Mouse (Mus musculus): ENCODE data around the gene Nr2f2. TPM values are rescaled to one million over a fixed set of nuclear protein-coding genes. Genes with fewer than 3 reads are reported as not detected.

Nr2f2 gene
- polyA plus RNA-seq, 1 experiment from 2014 or later, result 73.7 TPM

DNA sequence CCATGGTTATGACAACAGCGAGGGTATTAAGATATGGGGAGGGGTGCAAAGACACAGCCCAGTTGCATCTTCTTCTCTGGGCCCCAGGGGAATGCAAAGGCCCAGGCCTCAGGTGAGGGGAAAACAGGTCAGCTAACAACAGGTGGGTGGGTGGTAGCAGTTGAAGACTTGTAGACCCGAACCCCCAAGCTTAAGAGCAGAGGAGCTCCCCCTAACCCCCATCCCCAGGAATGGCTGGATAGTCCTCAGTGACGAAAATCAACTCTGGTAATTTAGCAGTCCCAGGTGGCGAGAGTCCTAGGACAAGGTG, 2.2 kb upstream of the Nr2f2 start:
- Histone ChIP-seq H3K4me3 (ENCODE audit: low read depth, low read length) (peak overlapping the region; percentile 28), H3K9me3 (replicated peaks; ENCODE audit: control insufficient read depth, low read length) (no peaks in the 10 kb centered on the region), H3K4me2 (ENCODE audit: low read length) (peak overlapping the region; percentile 52), H3K27ac (ENCODE audit: low read depth, low read length) (peak overlapping the region; percentile 84), H3K9ac (ENCODE audit: low read length) (peak overlapping the region; percentile 58), H3K27me3 (replicated peaks; ENCODE audit: control insufficient read depth, insufficient read depth, low read length) (peaks cover 56% of the 10 kb centered on the region), H3K36me3 (ENCODE audit: control insufficient read depth, insufficient read depth, low read length) (no peaks in the 10 kb centered on the region), H3K4me1 (ENCODE audit: control insufficient read depth, insufficient read depth, low read length) (no peaks in the 10 kb centered on the region)
- ATAC-seq (no peak), DNase-seq (ENCODE audit: low spot score) (peak; percentile 13)
- WGBS, result 1% methylated on average over 4 of the region's 4 CpGs

DNA sequence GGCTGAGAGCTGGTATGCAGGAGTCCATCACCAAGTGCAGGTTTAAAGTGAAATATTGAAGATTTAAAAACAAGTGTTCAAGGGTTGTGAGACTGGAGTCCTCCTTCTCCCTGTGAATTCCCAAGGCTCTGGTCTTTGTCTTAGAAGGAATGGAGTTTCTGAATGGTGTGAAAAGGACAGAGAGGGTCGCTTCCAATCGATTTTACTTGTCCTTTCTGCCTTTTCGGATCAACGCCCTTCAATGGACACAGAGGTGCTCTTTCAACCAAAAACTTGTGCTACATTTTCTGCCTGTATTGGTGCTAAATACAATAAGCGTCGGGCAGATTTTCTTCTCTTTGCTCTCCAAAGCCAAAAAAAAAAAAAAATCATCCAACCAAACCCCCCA, 1.7 kb upstream of the Nr2f2 start:
- peak overlapping the region; percentile 28 for H3K4me3 ChIP-seq (ENCODE audit: low read depth, low read length)
- H3K36me3 ChIP-seq (ENCODE audit: control insufficient read depth, insufficient read depth, low read length), result no peaks in the 10 kb centered on the region
- 3% methylated on average over 6 of the region's 6 CpGs for WGBS
- H3K9me3 ChIP-seq (replicated peaks; ENCODE audit: control insufficient read depth, low read length), result no peaks in the 10 kb centered on the region
- DNase-seq (ENCODE audit: low spot score) (peak; percentile 24), ATAC-seq (no peak)
- peak overlapping the region; percentile 58; the same call in 1 of the 2 replicates for H3K9ac ChIP-seq (ENCODE audit: low read length)
- H3K27ac ChIP-seq (ENCODE audit: low read depth, low read length), result peak overlapping the region; percentile 84
- no peaks in the 10 kb centered on the region for H3K4me1 ChIP-seq (ENCODE audit: control insufficient read depth, insufficient read depth, low read length)
- H3K4me2 ChIP-seq (ENCODE audit: low read length), result peak overlapping the region; percentile 52
- peaks cover 60% of the 10 kb centered on the region for H3K27me3 ChIP-seq (replicated peaks; ENCODE audit: control insufficient read depth, insufficient read depth, low read length)

DNA sequence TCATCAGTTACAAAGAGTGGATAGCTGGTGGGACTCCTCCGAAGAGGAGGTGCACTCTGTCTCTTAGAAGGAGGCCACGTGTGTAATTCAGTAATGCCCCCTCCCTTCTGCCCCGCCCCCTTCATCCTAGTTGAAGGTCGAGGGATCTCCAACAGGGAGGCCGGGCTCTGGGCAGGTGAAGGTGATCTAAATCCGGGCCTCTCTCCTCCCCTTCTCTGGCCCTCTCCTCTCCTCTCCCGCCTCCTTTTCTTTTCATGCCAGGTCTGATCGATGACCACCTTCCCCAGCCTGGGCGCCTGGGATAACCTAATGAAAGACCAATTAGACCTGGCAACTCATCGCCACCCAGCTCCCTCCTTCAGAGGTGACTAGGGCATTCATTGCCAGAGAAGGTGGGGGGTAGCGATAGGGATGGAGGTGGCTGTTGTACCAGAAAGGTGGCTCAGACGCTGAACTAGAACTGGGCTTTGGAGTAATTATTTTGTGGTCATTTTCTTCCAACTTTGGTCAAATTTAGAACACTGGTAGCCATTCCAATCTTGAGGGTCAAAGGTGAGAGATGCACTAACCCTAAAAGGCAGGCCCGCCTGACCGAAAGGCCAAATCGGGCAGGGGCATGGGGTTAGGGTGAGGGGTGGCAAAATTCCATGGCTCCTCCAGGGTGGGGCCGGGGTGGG, 1.2 kb upstream of the Nr2f2 start:
- Histone ChIP-seq H3K4me1 (ENCODE audit: control insufficient read depth, insufficient read depth, low read length) (no peaks in the 10 kb centered on the region), H3K36me3 (ENCODE audit: control insufficient read depth, insufficient read depth, low read length) (no peaks in the 10 kb centered on the region), H3K9ac (ENCODE audit: low read length) (peak overlapping the region; percentile 58), H3K27me3 (replicated peaks; ENCODE audit: control insufficient read depth, insufficient read depth, low read length) (peaks cover 62% of the 10 kb centered on the region), H3K4me3 (ENCODE audit: low read depth, low read length) (peak overlapping the region; percentile 28), H3K9me3 (replicated peaks; ENCODE audit: control insufficient read depth, low read length) (no peaks in the 10 kb centered on the region), H3K27ac (ENCODE audit: low read depth, low read length) (peak overlapping the region; percentile 84), H3K4me2 (ENCODE audit: low read length) (peak overlapping the region; percentile 52)
- WGBS, result 4% methylated on average over 16 of the region's 16 CpGs
- no peak for ATAC-seq
- DNase-seq (ENCODE audit: low spot score), result peak; percentile 39

DNA sequence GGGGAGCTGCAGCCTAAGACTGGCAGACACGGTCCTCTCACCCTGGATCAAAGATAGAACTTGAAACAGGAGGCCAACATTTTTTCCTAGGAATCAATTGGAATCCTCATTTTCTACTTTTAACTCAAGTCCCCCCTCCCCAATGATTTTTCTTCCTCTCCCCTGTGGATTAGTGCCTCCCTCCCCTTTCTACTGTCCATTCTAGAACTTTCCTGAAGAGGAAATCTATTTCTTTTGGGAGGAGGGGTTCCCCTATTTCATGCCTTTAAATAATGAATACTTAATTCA, 217 bp upstream of the Nr2f2 start:
- 0% methylated on average over 1 of the region's 1 CpGs for WGBS
- Histone ChIP-seq H3K4me2 (ENCODE audit: low read length) (peak overlapping the region; percentile 52), H3K9me3 (replicated peaks; ENCODE audit: control insufficient read depth, low read length) (no peaks in the 10 kb centered on the region), H3K4me1 (ENCODE audit: control insufficient read depth, insufficient read depth, low read length) (no peaks in the 10 kb centered on the region), H3K9ac (ENCODE audit: low read length) (peak overlapping the region; percentile 83), H3K27ac (ENCODE audit: low read depth, low read length) (peak overlapping the region; percentile 93), H3K36me3 (ENCODE audit: control insufficient read depth, insufficient read depth, low read length) (no peaks in the 10 kb centered on the region), H3K27me3 (replicated peaks; ENCODE audit: control insufficient read depth, insufficient read depth, low read length) (peaks cover 56% of the 10 kb centered on the region), H3K4me3 (ENCODE audit: low read depth, low read length) (peak overlapping the region; percentile 40)
- no peak for ATAC-seq
- peak; percentile 26 for DNase-seq (ENCODE audit: low spot score)

DNA sequence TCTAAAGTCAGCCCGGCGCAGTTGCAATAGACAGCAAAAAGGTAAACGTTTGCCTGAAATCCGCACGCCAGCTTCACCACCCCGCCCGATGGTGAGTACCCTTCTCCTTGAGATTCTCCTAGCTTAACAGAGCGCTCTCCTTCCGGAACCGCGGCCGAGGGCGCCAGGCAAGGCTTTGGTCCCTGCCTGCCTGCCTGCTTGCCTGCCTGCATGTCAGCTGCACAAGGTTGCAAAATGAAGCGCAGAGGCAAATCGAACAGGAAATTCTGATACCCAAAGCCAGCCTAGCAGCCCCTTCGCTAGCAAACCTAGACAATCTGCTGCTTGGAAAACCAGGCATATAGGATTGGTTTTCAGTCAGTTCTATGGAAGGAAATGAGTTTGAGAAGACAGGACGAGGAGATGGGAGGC, 1.1 kb downstream of the Nr2f2 start:
- DNase-seq (ENCODE audit: low spot score) (peak; percentile 51), ATAC-seq (no peak)
- Histone ChIP-seq H3K36me3 (ENCODE audit: control insufficient read depth, insufficient read depth, low read length) (no peaks in the 10 kb centered on the region), H3K9ac (ENCODE audit: low read length) (peak overlapping the region; percentile 83), H3K27ac (ENCODE audit: low read depth, low read length) (peak overlapping the region; percentile 93), H3K4me3 (ENCODE audit: low read depth, low read length) (peak overlapping the region; percentile 40), H3K27me3 (replicated peaks; ENCODE audit: control insufficient read depth, insufficient read depth, low read length) (peaks cover 49% of the 10 kb centered on the region), H3K9me3 (replicated peaks; ENCODE audit: control insufficient read depth, low read length) (no peaks in the 10 kb centered on the region), H3K4me2 (ENCODE audit: low read length) (peak overlapping the region; percentile 52), H3K4me1 (ENCODE audit: control insufficient read depth, insufficient read depth, low read length) (no peaks in the 10 kb centered on the region)
- under 1% methylated on average over 17 of the region's 17 CpGs for WGBS

DNA sequence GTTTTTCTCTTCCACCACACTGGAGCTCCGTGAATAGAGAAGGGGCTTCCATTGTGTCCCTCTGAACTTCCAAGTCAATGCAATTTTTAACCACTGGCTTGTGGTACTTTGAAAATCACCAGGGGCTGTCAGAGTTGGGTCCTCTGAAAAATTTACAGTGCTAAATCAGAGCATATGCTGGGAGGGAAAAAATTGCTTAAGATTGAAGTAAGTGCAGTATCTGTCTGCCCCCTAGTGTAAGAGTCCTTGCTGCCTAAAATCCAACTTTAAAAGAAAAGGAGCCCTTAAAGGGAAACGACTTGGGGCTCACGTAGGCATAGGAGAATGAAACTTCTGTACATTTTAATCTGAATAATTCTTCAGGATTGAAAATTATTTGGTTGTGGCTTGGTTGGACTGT, 1.7 kb downstream of the Nr2f2 start:
- ATAC-seq (no peak), DNase-seq (ENCODE audit: low spot score) (peak; percentile 89)
- Histone ChIP-seq H3K36me3 (ENCODE audit: control insufficient read depth, insufficient read depth, low read length) (no peaks in the 10 kb centered on the region), H3K27ac (ENCODE audit: low read depth, low read length) (peak overlapping the region; percentile 93), H3K9me3 (replicated peaks; ENCODE audit: control insufficient read depth, low read length) (no peaks in the 10 kb centered on the region), H3K4me3 (ENCODE audit: low read depth, low read length) (peak overlapping the region; percentile 40), H3K4me2 (ENCODE audit: low read length) (peak overlapping the region; percentile 52), H3K9ac (ENCODE audit: low read length) (peak overlapping the region; percentile 83), H3K27me3 (replicated peaks; ENCODE audit: control insufficient read depth, insufficient read depth, low read length) (peaks cover 51% of the 10 kb centered on the region), H3K4me1 (ENCODE audit: control insufficient read depth, insufficient read depth, low read length) (no peaks in the 10 kb centered on the region)
- 1% methylated on average over 3 of the region's 3 CpGs for WGBS

DNA sequence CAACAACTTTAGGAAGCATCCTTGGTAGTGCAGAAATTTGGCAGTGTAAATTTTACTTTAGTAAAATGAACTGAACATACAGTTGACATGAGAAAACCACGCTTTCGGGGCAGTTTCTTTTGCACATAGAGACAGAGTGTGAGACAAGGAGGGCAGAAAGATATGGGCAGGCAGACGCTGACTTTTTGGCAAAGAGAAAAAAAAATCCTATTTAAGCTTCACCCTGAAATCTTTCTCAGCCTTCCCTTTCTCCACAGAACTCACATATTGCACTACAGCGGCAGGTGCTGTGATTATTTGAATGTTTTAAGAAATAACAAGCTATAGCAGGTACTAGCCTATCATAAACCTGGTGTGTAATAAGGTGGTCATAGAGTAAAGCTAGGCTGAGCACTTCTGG, 3.2 kb downstream of the Nr2f2 start:
- H3K4me1 ChIP-seq (ENCODE audit: control insufficient read depth, insufficient read depth, low read length), result no peaks in the 10 kb centered on the region
- no peak for ATAC-seq
- peak overlapping the region; percentile 69 for H3K4me2 ChIP-seq (ENCODE audit: low read length)
- DNase-seq (ENCODE audit: low spot score), result peak; percentile 10
- peak overlapping the region; percentile 48; the same call in 1 of the 2 replicates for H3K27ac ChIP-seq (ENCODE audit: low read depth, low read length)
- H3K4me3 ChIP-seq (ENCODE audit: low read depth, low read length), result peak overlapping the region; percentile 67
- H3K9me3 ChIP-seq (replicated peaks; ENCODE audit: control insufficient read depth, low read length), result no peaks in the 10 kb centered on the region
- peaks cover 43% of the 10 kb centered on the region for H3K27me3 ChIP-seq (replicated peaks; ENCODE audit: control insufficient read depth, insufficient read depth, low read length)
- H3K9ac ChIP-seq (ENCODE audit: low read length), result peak overlapping the region; percentile 54
- H3K36me3 ChIP-seq (ENCODE audit: control insufficient read depth, insufficient read depth, low read length), result no peaks in the 10 kb centered on the region
- 12% methylated on average over 4 of the region's 4 CpGs for WGBS

DNA sequence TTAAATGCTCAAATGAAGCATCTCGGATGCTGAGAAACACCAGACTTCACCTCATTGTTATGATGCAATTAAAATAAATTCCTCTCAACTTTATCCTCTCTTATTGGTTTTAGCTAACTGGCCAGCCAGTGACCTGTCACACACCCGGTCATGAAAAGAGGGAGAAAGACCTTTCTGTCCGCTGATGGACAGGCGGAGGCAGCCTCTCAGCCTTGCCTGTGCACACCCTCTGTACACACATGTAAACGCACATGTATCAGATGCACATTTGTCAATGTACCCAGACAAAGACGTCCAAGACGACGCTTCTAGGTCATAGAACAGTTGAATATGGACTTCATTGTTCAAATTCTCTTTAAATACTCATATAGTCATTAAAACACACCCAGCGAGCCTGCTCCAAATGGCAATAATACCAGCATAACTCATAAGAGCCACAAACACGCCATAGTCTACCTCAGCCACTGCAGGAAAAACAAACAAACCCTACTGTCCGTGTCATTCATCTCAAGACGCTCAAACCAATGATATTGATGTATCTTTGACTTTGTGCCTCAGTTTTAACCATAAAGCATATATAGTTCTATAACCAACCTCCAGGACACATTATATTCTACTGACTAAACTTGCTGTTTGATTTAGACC, 3.9 kb downstream of the Nr2f2 start:
- Histone ChIP-seq H3K27me3 (replicated peaks; ENCODE audit: control insufficient read depth, insufficient read depth, low read length) (peaks cover 42% of the 10 kb centered on the region), H3K4me2 (ENCODE audit: low read length) (peak overlapping the region; percentile 69), H3K4me3 (ENCODE audit: low read depth, low read length) (peak overlapping the region; percentile 67), H3K9me3 (replicated peaks; ENCODE audit: control insufficient read depth, low read length) (no peaks in the 10 kb centered on the region), H3K4me1 (ENCODE audit: control insufficient read depth, insufficient read depth, low read length) (no peaks in the 10 kb centered on the region), H3K9ac (ENCODE audit: low read length) (peak overlapping the region; percentile 95), H3K27ac (ENCODE audit: low read depth, low read length) (peak overlapping the region; percentile 99), H3K36me3 (ENCODE audit: control insufficient read depth, insufficient read depth, low read length) (0 out of 2 replicates have a peak, but pooled peaks cover 4% of the 10 kb centered on the region)
- ATAC-seq, result no peak
- 3% methylated on average over 12 of the region's 12 CpGs for WGBS
- DNase-seq (ENCODE audit: low spot score), result no peak

All from forebrain, embryonic 14.5 days (tissue).